Mouse (Mus musculus): ENCODE measurements around the gene Dlx6. TPM values are rescaled to one million over a fixed set of nuclear protein-coding genes. Genes with fewer than 3 reads are reported as not detected.

The Dlx6 gene
- polyA plus RNA-seq (2015; fragmentation: Nextera tagmentation; extraction: Ambion mirVana), result not detected in 2 replicates

DNA sequence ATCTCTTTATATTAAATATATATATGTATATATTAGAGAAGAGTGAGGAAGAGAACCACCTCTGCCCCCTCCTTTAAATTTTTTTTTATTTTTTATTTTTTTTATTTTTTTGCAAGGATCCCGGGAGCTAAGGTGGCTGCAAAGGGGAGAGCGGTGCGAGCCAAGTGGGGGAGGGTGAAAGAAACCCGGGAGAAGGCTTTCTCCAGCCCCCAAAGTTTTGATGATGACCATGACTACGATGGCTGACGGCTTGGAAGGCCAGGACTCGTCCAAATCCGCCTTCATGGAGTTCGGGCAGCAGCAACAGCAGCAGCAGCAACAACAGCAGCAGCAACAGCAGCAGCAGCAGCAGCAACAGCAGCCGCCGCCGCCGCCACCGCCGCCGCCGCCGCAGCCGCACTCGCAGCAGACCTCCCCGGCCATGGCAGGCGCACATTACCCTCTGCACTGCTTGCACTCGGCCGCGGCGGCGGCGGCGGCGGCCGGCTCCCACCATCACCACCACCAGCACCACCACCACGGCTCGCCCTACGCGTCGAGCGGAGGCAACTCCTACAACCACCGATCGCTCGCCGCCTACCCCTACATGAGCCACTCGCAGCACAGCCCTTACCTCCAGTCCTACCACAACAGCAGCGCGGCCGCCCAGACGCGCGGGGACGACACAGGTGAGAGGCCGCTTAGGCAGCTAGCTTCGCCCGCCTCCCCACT lies at the start of gene Dlx6:
Dlx6 (plus strand) TSS at position 175 of the 711 bp plus-strand sequence.
- peak; percentile 59 for ATAC-seq (ENCODE audit: low read depth)
- peak within 1 kb of the TSS; percentile 41 for H3K4me3 ChIP-seq (ENCODE audit: low read length)
- H3K4me1 ChIP-seq (replicated peaks; ENCODE audit: control insufficient read depth, insufficient read depth, low read length), result peaks cover 14% of the 10 kb centered on the region
- H3K36me3 ChIP-seq (ENCODE audit: control insufficient read depth, insufficient read depth, low read length), result no peaks in the 10 kb centered on the region
- WGBS, result 0% methylated on average over 31 of the region's 52 CpGs
- H3K9ac ChIP-seq (ENCODE audit: low read length), result no peak within 1 kb of the TSS
- no peaks in the 10 kb centered on the region for H3K9me3 ChIP-seq (ENCODE audit: control insufficient read depth, low read length)
- H3K4me2 ChIP-seq (ENCODE audit: low read depth, low read length), result peak within 1 kb of the TSS; percentile 67
- peaks cover 82% of the 10 kb centered on the region for H3K27me3 ChIP-seq (ENCODE audit: control insufficient read depth, insufficient read depth, low read depth, low read length)
- H3K27ac ChIP-seq (ENCODE audit: low read length), result no peak within 1 kb of the TSS

DNA sequence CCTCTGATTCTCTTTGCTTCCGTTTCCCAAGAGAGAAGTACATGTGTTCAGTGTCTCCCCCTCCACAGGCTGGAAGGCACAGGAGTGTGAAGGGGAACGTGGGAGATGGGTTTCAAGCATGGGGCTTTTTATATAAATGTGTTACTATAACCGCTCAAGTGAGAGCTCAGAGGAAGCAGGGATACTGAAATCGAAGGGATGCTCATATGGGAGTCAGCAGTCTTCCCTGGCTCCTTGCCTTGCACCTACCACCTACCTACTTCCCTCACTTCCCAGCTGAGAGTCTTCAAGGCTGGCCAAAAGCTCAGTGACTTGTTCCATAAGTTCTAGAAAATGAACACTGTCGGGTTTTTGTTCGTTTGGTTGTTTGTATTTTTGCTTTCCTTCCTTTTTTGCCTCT lies 46.3 kb upstream of the Dlx6 start:
- 82% methylated on average over 6 of the region's 6 CpGs for WGBS
- no peaks in the 10 kb centered on the region for H3K36me3 ChIP-seq (ENCODE audit: control insufficient read depth, insufficient read depth, low read length)
- no peaks in the 10 kb centered on the region for H3K4me1 ChIP-seq (replicated peaks; ENCODE audit: control insufficient read depth, insufficient read depth, low read length)
- no peak overlapping the region for H3K9ac ChIP-seq (ENCODE audit: low read length)
- H3K27me3 ChIP-seq (ENCODE audit: control insufficient read depth, insufficient read depth, low read depth, low read length), result peaks cover 2% of the 10 kb centered on the region; the same call in 1 of the 2 replicates
- H3K4me3 ChIP-seq (ENCODE audit: low read length), result no peak overlapping the region
- no peaks in the 10 kb centered on the region for H3K9me3 ChIP-seq (ENCODE audit: control insufficient read depth, low read length)
- H3K4me2 ChIP-seq (ENCODE audit: low read depth, low read length), result no peak overlapping the region
- no peak for ATAC-seq (ENCODE audit: low read depth)
- no peak overlapping the region for H3K27ac ChIP-seq (ENCODE audit: low read length)

DNA sequence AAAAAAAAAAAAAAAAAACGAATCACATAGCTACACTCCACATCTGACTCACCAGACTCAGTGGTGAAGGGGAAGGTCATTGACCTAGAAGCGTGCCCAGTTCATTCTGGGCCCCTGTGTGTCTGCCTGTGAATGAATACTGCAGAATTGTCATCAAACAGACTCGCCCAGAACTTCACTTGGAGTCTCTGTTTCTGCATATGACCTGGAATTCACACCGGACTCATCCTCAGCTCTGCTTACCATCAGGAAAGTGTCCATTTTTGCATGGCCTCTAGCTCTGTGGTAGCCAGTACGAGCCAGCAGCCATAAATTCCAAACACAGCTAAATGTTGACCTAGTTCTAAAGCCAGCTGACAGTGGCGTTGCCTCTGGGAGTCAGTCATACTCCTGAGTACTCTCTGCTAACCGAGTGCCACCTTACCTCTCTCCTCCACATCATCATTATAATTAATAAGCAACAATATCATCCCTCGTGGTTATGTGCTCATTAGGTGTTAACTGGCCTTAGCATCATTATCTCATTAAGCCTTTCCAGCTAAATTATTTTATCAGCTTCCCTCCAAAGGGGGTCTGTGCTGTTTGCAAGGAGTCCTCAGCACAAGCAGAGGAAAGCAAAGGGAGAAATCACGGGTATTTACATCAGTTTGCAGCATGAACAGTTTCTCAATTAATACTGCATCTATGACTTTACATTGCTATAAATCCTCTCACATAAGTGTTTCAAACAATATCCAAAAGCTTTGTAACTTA lies 44.9 kb upstream of the Dlx6 start:
- Histone ChIP-seq H3K27ac (ENCODE audit: low read length) (no peak overlapping the region), H3K36me3 (ENCODE audit: control insufficient read depth, insufficient read depth, low read length) (no peaks in the 10 kb centered on the region), H3K4me1 (replicated peaks; ENCODE audit: control insufficient read depth, insufficient read depth, low read length) (no peaks in the 10 kb centered on the region), H3K27me3 (ENCODE audit: control insufficient read depth, insufficient read depth, low read depth, low read length) (peaks cover 2% of the 10 kb centered on the region; the same call in 1 of the 2 replicates), H3K9ac (ENCODE audit: low read length) (no peak overlapping the region), H3K9me3 (ENCODE audit: control insufficient read depth, low read length) (no peaks in the 10 kb centered on the region), H3K4me3 (ENCODE audit: low read length) (no peak overlapping the region), H3K4me2 (ENCODE audit: low read depth, low read length) (no peak overlapping the region)
- ATAC-seq (ENCODE audit: low read depth), result no peak
- WGBS, result 38% methylated on average over 9 of the region's 9 CpGs

- H3K9ac ChIP-seq (ENCODE audit: low read length), result no peak overlapping the region
- no peak overlapping the region for H3K27ac ChIP-seq (ENCODE audit: low read length)
- H3K36me3 ChIP-seq (ENCODE audit: control insufficient read depth, insufficient read depth, low read length), result no peaks in the 10 kb centered on the region
- no peak overlapping the region for H3K4me3 ChIP-seq (ENCODE audit: low read length)
- peaks cover 2% of the 10 kb centered on the region; the same call in 1 of the 2 replicates for H3K27me3 ChIP-seq (ENCODE audit: control insufficient read depth, insufficient read depth, low read depth, low read length)
- no peaks in the 10 kb centered on the region for H3K9me3 ChIP-seq (ENCODE audit: control insufficient read depth, low read length)
- no peak for ATAC-seq (ENCODE audit: low read depth)
- no peaks in the 10 kb centered on the region for H3K4me1 ChIP-seq (replicated peaks; ENCODE audit: control insufficient read depth, insufficient read depth, low read length)
- no peak overlapping the region for H3K4me2 ChIP-seq (ENCODE audit: low read depth, low read length)
- 31% methylated on average over 7 of the region's 7 CpGs for WGBS
Observed at GRCm38 (mm10) chr6:6819134-6819533, 44.0 kb upstream of the Dlx6 start.

GRCm38 (mm10) chr6:6825313-6825712 lies 37.8 kb upstream of the Dlx6 start:
- no peak overlapping the region for H3K27ac ChIP-seq (ENCODE audit: low read length)
- H3K4me3 ChIP-seq (ENCODE audit: low read length), result no peak overlapping the region
- H3K4me1 ChIP-seq (replicated peaks; ENCODE audit: control insufficient read depth, insufficient read depth, low read length), result no peaks in the 10 kb centered on the region
- no peak overlapping the region for H3K9ac ChIP-seq (ENCODE audit: low read length)
- H3K27me3 ChIP-seq (ENCODE audit: control insufficient read depth, insufficient read depth, low read depth, low read length), result peaks cover 2% of the 10 kb centered on the region; the same call in 1 of the 2 replicates
- no peak overlapping the region for H3K4me2 ChIP-seq (ENCODE audit: low read depth, low read length)
- H3K9me3 ChIP-seq (ENCODE audit: control insufficient read depth, low read length), result no peaks in the 10 kb centered on the region
- no peaks in the 10 kb centered on the region for H3K36me3 ChIP-seq (ENCODE audit: control insufficient read depth, insufficient read depth, low read length)
- no peak for ATAC-seq (ENCODE audit: low read depth)

DNA sequence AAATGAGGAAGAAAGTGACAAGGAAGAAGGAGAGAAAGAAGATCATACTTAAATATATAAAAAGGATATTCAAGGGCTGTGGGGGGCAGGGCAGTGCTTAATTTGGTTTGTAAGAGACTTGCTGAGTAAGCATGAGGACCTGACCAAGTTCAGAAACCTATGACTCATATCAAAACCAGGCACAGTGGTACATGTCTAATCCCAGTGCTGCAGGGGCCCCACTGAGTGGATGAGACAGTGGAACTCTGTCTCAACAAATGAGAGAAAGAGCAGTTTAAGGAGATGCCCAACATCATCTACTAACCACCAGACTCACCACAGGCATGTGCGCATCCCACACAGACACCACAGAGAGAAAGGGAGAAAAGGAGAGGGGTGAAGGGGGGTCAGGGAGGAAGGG lies 36.3 kb upstream of the Dlx6 start:
- no peak for ATAC-seq (ENCODE audit: low read depth)
- WGBS, result 82% methylated on average over 1 of the region's 1 CpGs
- Histone ChIP-seq H3K27ac (ENCODE audit: low read length) (no peak overlapping the region), H3K27me3 (ENCODE audit: control insufficient read depth, insufficient read depth, low read depth, low read length) (no peaks in the 10 kb centered on the region), H3K4me3 (ENCODE audit: low read length) (no peak overlapping the region), H3K4me2 (ENCODE audit: low read depth, low read length) (no peak overlapping the region), H3K9ac (ENCODE audit: low read length) (no peak overlapping the region), H3K9me3 (ENCODE audit: control insufficient read depth, low read length) (no peaks in the 10 kb centered on the region), H3K4me1 (replicated peaks; ENCODE audit: control insufficient read depth, insufficient read depth, low read length) (no peaks in the 10 kb centered on the region), H3K36me3 (ENCODE audit: control insufficient read depth, insufficient read depth, low read length) (no peaks in the 10 kb centered on the region)

GRCm38 (mm10) chr6:6830446-6830845 lies 32.7 kb upstream of the Dlx6 start:
- Histone ChIP-seq H3K9me3 (ENCODE audit: control insufficient read depth, low read length) (no peaks in the 10 kb centered on the region), H3K4me1 (replicated peaks; ENCODE audit: control insufficient read depth, insufficient read depth, low read length) (no peaks in the 10 kb centered on the region), H3K27ac (ENCODE audit: low read length) (no peak overlapping the region), H3K36me3 (ENCODE audit: control insufficient read depth, insufficient read depth, low read length) (no peaks in the 10 kb centered on the region), H3K4me2 (ENCODE audit: low read depth, low read length) (no peak overlapping the region), H3K27me3 (ENCODE audit: control insufficient read depth, insufficient read depth, low read depth, low read length) (no peaks in the 10 kb centered on the region), H3K9ac (ENCODE audit: low read length) (no peak overlapping the region), H3K4me3 (ENCODE audit: low read length) (no peak overlapping the region)
- ATAC-seq (ENCODE audit: low read depth), result no peak
- 46% methylated on average over 7 of the region's 7 CpGs for WGBS

- WGBS, result 82% methylated on average over 3 of the region's 3 CpGs
- no peak overlapping the region for H3K27ac ChIP-seq (ENCODE audit: low read length)
- ATAC-seq (ENCODE audit: low read depth), result no peak
- H3K9me3 ChIP-seq (ENCODE audit: control insufficient read depth, low read length), result no peaks in the 10 kb centered on the region
- H3K4me1 ChIP-seq (replicated peaks; ENCODE audit: control insufficient read depth, insufficient read depth, low read length), result no peaks in the 10 kb centered on the region
- H3K4me3 ChIP-seq (ENCODE audit: low read length), result no peak overlapping the region
- H3K9ac ChIP-seq (ENCODE audit: low read length), result no peak overlapping the region
- no peaks in the 10 kb centered on the region for H3K27me3 ChIP-seq (ENCODE audit: control insufficient read depth, insufficient read depth, low read depth, low read length)
- H3K4me2 ChIP-seq (ENCODE audit: low read depth, low read length), result no peak overlapping the region
- no peaks in the 10 kb centered on the region for H3K36me3 ChIP-seq (ENCODE audit: control insufficient read depth, insufficient read depth, low read length)
Observed at GRCm38 (mm10) chr6:6833301-6833700, 29.8 kb upstream of the Dlx6 start.

- Histone ChIP-seq H3K27me3 (ENCODE audit: control insufficient read depth, insufficient read depth, low read depth, low read length) (peaks cover 63% of the 10 kb centered on the region), H3K4me3 (ENCODE audit: low read length) (no peak overlapping the region), H3K4me2 (ENCODE audit: low read depth, low read length) (no peak overlapping the region), H3K27ac (ENCODE audit: low read length) (no peak overlapping the region), H3K36me3 (ENCODE audit: control insufficient read depth, insufficient read depth, low read length) (no peaks in the 10 kb centered on the region), H3K9ac (ENCODE audit: low read length) (no peak overlapping the region), H3K4me1 (replicated peaks; ENCODE audit: control insufficient read depth, insufficient read depth, low read length) (no peaks in the 10 kb centered on the region), H3K9me3 (ENCODE audit: control insufficient read depth, low read length) (no peaks in the 10 kb centered on the region)
- no peak for ATAC-seq (ENCODE audit: low read depth)
- WGBS, result 12% methylated on average over 4 of the region's 4 CpGs
Observed at GRCm38 (mm10) chr6:6848541-6848940, 14.6 kb upstream of the Dlx6 start.

All from lung, embryonic 16.5 days (tissue).